Mouse (Mus musculus): Measurements from ENCODE around the gene Pwp2.
A peak's percentile ranks its signal among the peaks of the same experiment; 100 is the strongest.
"Not testable (repeated sequence)": the region's sequence is repeated elsewhere in the genome, so short reads cannot be mapped to it uniquely, and the experiment has no call there.

Gene Pwp2

GRCm38 (mm10) chr10:78184531-78185380 lies at the start of gene Pwp2:
Gene Pwp2 (minus strand): TSS chr10:78185149.
- DNase-seq (ENCODE audit: low spot score in 2 of 2) = peak; percentile 87 to 89

GRCm38 (mm10) chr10:78233756-78234155 lies 48.8 kb upstream of the Pwp2 start:
- no peak for DNase-seq (ENCODE audit: low spot score in 2 of 2)

GRCm38 (mm10) chr10:78233161-78233560 lies 48.2 kb upstream of the Pwp2 start:
- no peak for DNase-seq (ENCODE audit: low spot score in 2 of 2)

GRCm38 (mm10) chr10:78232301-78232980 lies 47.5 kb upstream of the Pwp2 start:
- DNase-seq (ENCODE audit: low spot score in 2 of 2) = no peak

- DNase-seq (ENCODE audit: low spot score in 2 of 2) = no peak
These were observed 43.6 kb upstream of the Pwp2 start for GRCm38 (mm10) chr10:78228560-78228928.

GRCm38 (mm10) chr10:78227875-78228559 lies 43.1 kb upstream of the Pwp2 start:
- no peak for DNase-seq (ENCODE audit: low spot score in 2 of 2)

- DNase-seq (ENCODE audit: low spot score in 2 of 2) = no peak
These were observed 39.2 kb upstream of the Pwp2 start for GRCm38 (mm10) chr10:78224136-78224535.

GRCm38 (mm10) chr10:78222908-78223307 lies 38.0 kb upstream of the Pwp2 start:
- DNase-seq (ENCODE audit: low spot score in 2 of 2) = no peak

- DNase-seq (ENCODE audit: low spot score in 2 of 2) = no peak
These were observed 36.4 kb upstream of the Pwp2 start for GRCm38 (mm10) chr10:78221315-78221714.

GRCm38 (mm10) chr10:78219528-78219927 lies 34.6 kb upstream of the Pwp2 start:
- no peak for DNase-seq (ENCODE audit: low spot score in 2 of 2)

GRCm38 (mm10) chr10:78218576-78218975 lies 33.6 kb upstream of the Pwp2 start:
- no peak for DNase-seq (ENCODE audit: low spot score in 2 of 2)

- DNase-seq (ENCODE audit: low spot score in 2 of 2) = no peak
These were observed 31.6 kb upstream of the Pwp2 start for GRCm38 (mm10) chr10:78216376-78217083.

GRCm38 (mm10) chr10:78214371-78214770 lies 29.4 kb upstream of the Pwp2 start:
- no peak for DNase-seq (ENCODE audit: low spot score in 2 of 2)

GRCm38 (mm10) chr10:78211311-78211710 lies 26.4 kb upstream of the Pwp2 start:
- no peak for DNase-seq (ENCODE audit: low spot score in 2 of 2)

- no peak for DNase-seq (ENCODE audit: low spot score in 2 of 2)
These were observed 16.2 kb upstream of the Pwp2 start for GRCm38 (mm10) chr10:78201182-78201581.

- DNase-seq (ENCODE audit: low spot score in 2 of 2) = no peak
These were observed 8.0 kb upstream of the Pwp2 start for GRCm38 (mm10) chr10:78192933-78193332.

GRCm38 (mm10) chr10:78186076-78186475 lies 1.1 kb upstream of the Pwp2 start:
- not testable (repeated sequence) for DNase-seq (ENCODE audit: low spot score in 2 of 2)

- no peak for DNase-seq (ENCODE audit: low spot score in 2 of 2)
These were observed 404 bp upstream of the Pwp2 start for GRCm38 (mm10) chr10:78185381-78185725.

GRCm38 (mm10) chr10:78183577-78183976 lies 1.4 kb downstream of the Pwp2 start:
- no peak for DNase-seq (ENCODE audit: low spot score in 2 of 2)

GRCm38 (mm10) chr10:78182321-78182720 lies 2.6 kb downstream of the Pwp2 start:
- DNase-seq (ENCODE audit: low spot score in 2 of 2) = no peak

- DNase-seq (ENCODE audit: low spot score in 2 of 2) = no peak
These were observed 10.5 kb downstream of the Pwp2 start for GRCm38 (mm10) chr10:78174474-78174873.

GRCm38 (mm10) chr10:78171581-78171980 lies 13.4 kb downstream of the Pwp2 start:
- DNase-seq (ENCODE audit: low spot score in 2 of 2) = no peak

Data from natural killer cell, adult 2 months (primary cell).